Mouse (Mus musculus) liver, adult 2 months (tissue): ENCODE measurements around the gene Urgcp. TPM values are rescaled to one million over a fixed set of nuclear protein-coding genes. Genes with fewer than 3 reads are reported as not detected.

Source experiments
- DNase-seq: peaks from one replicate; pipeline ENCODE4 v3.0.0-alpha.2; 2011; ENCODE audit warnings: low read depth, low spot score; ENCODE audit errors: extremely low read depth
- H3K27ac ChIP-seq: fragments of 200-500 bp; replicated peaks from 2 replicates; pipeline ENCODE4 v1.5.1; 2012; ENCODE audit warnings: low read depth, mild to moderate bottlenecking, control low read depth, inconsistent platforms, low read length; ENCODE audit not compliant: insufficient read depth
- H3K27me3 ChIP-seq: fragments of 200-500 bp; 2 replicates; pipeline ENCODE4 v1.6.1; 2012; ENCODE audit warnings: mild to moderate bottlenecking, moderate library complexity, low read length, inconsistent platforms; ENCODE audit not compliant: control insufficient read depth, insufficient read depth
- H3K36me3 ChIP-seq: fragments of 200-500 bp; 2 replicates; pipeline ENCODE4 v1.6.1; 2012; ENCODE audit warnings: low read length, inconsistent platforms; ENCODE audit not compliant: control insufficient read depth, insufficient read depth
- H3K4me1 ChIP-seq: fragments of 200-500 bp; 2 replicates; pipeline ENCODE4 v1.6.1; 2011; ENCODE audit warnings: low read length; ENCODE audit not compliant: control insufficient read depth, insufficient read depth
- H3K4me3 ChIP-seq: fragments of 200-500 bp; 2 replicates; pipeline ENCODE4 v1.5.1; 2011; ENCODE audit warnings: low read depth, mild to moderate bottlenecking, control low read depth, low read length, moderate library complexity; ENCODE audit not compliant: insufficient read depth
- H3K79me2 ChIP-seq: fragments of 200-500 bp; 2 replicates; pipeline ENCODE4 v1.6.1; 2012; ENCODE audit warnings: inconsistent platforms, mild to moderate bottlenecking, low read length, moderate library complexity; ENCODE audit not compliant: control insufficient read depth, insufficient read depth
- H3K9ac ChIP-seq: fragments of 200-500 bp; 2 replicates; pipeline ENCODE4 v1.6.1; 2012; ENCODE audit warnings: low read depth, mild to moderate bottlenecking, control low read depth, inconsistent platforms, low read length
- CTCF ChIP-seq: fragments of 200-500 bp; IDR thresholded peaks from 2 replicates; pipeline ENCODE4 v1.5.1; 2011; ENCODE audit warnings: low read depth, low read length, control low read depth
- POLR2A ChIP-seq: fragments of 200-500 bp; IDR thresholded peaks from 2 replicates; pipeline ENCODE4 v1.6.1; 2011; ENCODE audit warnings: low read length, control low read depth; ENCODE audit not compliant: insufficient read depth; ENCODE audit errors: extremely low read depth
- WGBS: fragments of 180-500 bp; shearing (Covaris S2); methylation state at CpG from one replicate; pipeline ENCODE4 v1.1.7; 2018; 5-methylcytosine and 5-hydroxymethylcytosine counted together
- polyA plus RNA-seq: library from polyadenylated mRNA; depleted of rRNA; stranded (reverse); fragments of >200 nt; gene quantifications from 2 replicates; pipeline ENCODE4 v1.2.3, GENCODE M21; 2012; rRNA removed
- total RNA-seq: library from RNA; depleted of rRNA; stranded (reverse); fragments of >200 nt; gene quantifications from 2 replicates; pipeline ENCODE4 v1.2.3, GENCODE M21; 2014; rRNA removed

Gene Urgcp
- total and polyA plus RNA-seq, 2 experiments = 9.5 to 16.8 TPM

DNA sequence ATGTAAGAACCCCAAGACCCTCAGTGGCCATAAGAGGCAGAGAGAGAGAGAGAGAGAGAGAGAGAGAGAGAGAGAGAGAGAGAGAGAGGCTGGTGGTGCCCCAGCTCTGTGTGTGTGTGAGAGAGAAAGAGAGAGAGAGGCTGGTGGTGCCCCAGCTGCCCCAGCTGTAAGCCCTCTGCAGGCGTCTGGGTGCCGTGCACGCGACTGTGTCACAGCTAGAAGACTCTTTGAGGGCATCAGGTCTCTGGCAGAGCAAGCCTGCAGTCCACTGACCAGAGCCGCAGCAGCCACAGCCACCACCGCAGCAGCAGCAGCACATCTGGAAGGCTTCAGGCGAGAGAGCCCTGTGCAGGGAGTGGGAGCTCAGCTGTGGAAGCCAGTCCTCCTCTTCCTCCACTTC is 77.9 kb downstream of the Urgcp start:
- no peak for TF ChIP-seq CTCF
- TF ChIP-seq POLR2A = no peak
- no peaks in the 10 kb centered on the region for H3K27me3 ChIP-seq
- H3K4me1 ChIP-seq = no peaks in the 10 kb centered on the region
- H3K4me3 ChIP-seq = no peak overlapping the region
- 62% methylated on average over 7 of the region's 7 CpGs for WGBS
- DNase-seq = no peak
- H3K27ac ChIP-seq = no peak overlapping the region
- H3K36me3 ChIP-seq = no peaks in the 10 kb centered on the region
- no peaks in the 10 kb centered on the region for H3K79me2 ChIP-seq
- no peak overlapping the region for H3K9ac ChIP-seq

DNA sequence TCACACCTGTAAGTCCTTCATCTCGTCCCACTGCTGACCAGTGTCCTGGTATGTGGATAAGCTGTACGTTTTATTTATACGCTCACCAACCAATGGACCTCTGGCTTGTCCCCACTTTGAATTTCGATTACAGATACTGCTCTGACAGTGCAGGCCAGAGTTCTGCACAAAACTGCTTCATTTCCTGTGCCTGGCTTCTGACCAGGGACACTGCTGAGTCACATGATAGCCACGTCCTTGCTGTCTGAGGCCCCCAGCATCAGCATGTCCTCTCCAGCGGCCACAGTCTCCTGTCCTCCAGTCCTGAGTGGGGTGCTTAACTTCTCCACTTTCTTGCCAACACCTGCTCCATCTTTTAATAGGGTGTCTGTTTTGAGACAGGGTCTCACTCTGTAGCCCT is 79.6 kb downstream of the Urgcp start:
- Histone ChIP-seq H3K36me3 (no peaks in the 10 kb centered on the region), H3K27me3 (no peaks in the 10 kb centered on the region), H3K4me1 (no peaks in the 10 kb centered on the region), H3K27ac (no peak overlapping the region), H3K79me2 (no peaks in the 10 kb centered on the region), H3K9ac (no peak overlapping the region), H3K4me3 (no peak overlapping the region)
- no peak for TF ChIP-seq POLR2A
- no peak for TF ChIP-seq CTCF
- 66% methylated on average over 6 of the region's 6 CpGs for WGBS
- no peak for DNase-seq

Other genes starting within 250 kb of the Urgcp start
- 137 and 138 TPM in 2 replicates for gene Xbp1, start 241.7 kb downstream of the Urgcp start, total RNA-seq
- gene Xbp1, start 241.7 kb downstream of the Urgcp start, polyA plus RNA-seq = 147 and 241 TPM in 2 replicates
- gene Ccdc117, start 220.2 kb downstream of the Urgcp start, total RNA-seq = 15.3 and 15.5 TPM in 2 replicates
- 5.2 and 5.4 TPM in 2 replicates for gene Ccdc117, start 220.2 kb downstream of the Urgcp start, polyA plus RNA-seq
- gene Ankrd36, start 192.7 kb downstream of the Urgcp start, total RNA-seq = not detected in 2 replicates
- gene Ankrd36, start 192.7 kb downstream of the Urgcp start, polyA plus RNA-seq = 0.04 TPM in 1 of 2 replicates, not detected in the other
- gene Mrps24, start 46.7 kb downstream of the Urgcp start, total RNA-seq = 90.7 and 107 TPM in 2 replicates
- gene Mrps24, start 46.7 kb downstream of the Urgcp start, polyA plus RNA-seq = 269 and 290 TPM in 2 replicates
- gene Dbnl, start 26.1 kb upstream of the Urgcp start, total RNA-seq = 17.0 and 17.5 TPM in 2 replicates
- gene Dbnl, start 26.1 kb upstream of the Urgcp start, polyA plus RNA-seq = 25.6 and 27.1 TPM in 2 replicates
- 0.13 and 0.92 TPM in 2 replicates for gene Pgam2, start 41.4 kb upstream of the Urgcp start, total RNA-seq
- gene Pgam2, start 41.4 kb upstream of the Urgcp start, polyA plus RNA-seq = not detected in 2 replicates
- gene Polm, start 75.6 kb upstream of the Urgcp start, total RNA-seq = 2.6 and 2.7 TPM in 2 replicates
- gene Polm, start 75.6 kb upstream of the Urgcp start, polyA plus RNA-seq = 8.1 and 13.3 TPM in 2 replicates
- gene Aebp1, start 99.6 kb upstream of the Urgcp start, total RNA-seq = 0.83 and 1.7 TPM in 2 replicates
- 1.4 and 1.6 TPM in 2 replicates for gene Aebp1, start 99.6 kb upstream of the Urgcp start, polyA plus RNA-seq
- gene Pold2, start 115.9 kb upstream of the Urgcp start, total RNA-seq = 10.7 and 22.1 TPM in 2 replicates
- gene Pold2, start 115.9 kb upstream of the Urgcp start, polyA plus RNA-seq = 59.5 and 81.1 TPM in 2 replicates
- gene Myl7, start 136.4 kb upstream of the Urgcp start, total RNA-seq = 0.65 and 0.67 TPM in 2 replicates
- 0.55 and 0.64 TPM in 2 replicates for gene Myl7, start 136.4 kb upstream of the Urgcp start, polyA plus RNA-seq
- gene Gck, start 187.7 kb upstream of the Urgcp start, total RNA-seq = 69.5 and 94.4 TPM in 2 replicates
- gene Gck, start 187.7 kb upstream of the Urgcp start, polyA plus RNA-seq = 112 and 155 TPM in 2 replicates
- gene Ykt6, start 193.3 kb upstream of the Urgcp start, total RNA-seq = 41.6 and 41.8 TPM in 2 replicates
- 37.4 and 39.9 TPM in 2 replicates for gene Ykt6, start 193.3 kb upstream of the Urgcp start, polyA plus RNA-seq